Comparison of ENCODE assay signal across 9 mouse cellular contexts in the genomic region with DNA sequence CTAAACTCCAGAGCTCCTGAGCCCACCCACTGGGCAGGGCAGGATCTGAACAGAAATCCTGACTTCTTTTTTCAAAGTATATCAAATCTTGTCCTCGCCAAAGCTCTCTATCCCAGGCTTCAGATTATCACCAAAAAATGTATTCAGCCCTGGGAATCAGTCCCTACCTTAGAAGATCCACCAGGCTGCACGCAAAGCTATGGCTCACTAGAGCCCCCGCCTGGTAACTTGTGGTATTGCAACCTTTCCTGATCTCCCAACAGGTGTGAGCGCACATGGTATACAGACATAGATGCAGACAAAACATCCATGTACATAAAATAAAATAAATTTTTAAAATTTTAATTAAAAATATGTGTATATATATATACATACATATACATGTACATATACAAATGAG. TPM values are rescaled to one million over a fixed set of nuclear protein-coding genes. Genes with fewer than 3 reads are reported as not detected.
DNase-seq lines count a peak whose midpoint lies in the region; ATAC-seq and TF ChIP-seq lines count a peak whose summit lies in the region.
"Had no signal": no experiment of that assay in that cellular context is flagged by ENCODE, and none has a peak within 500 bp of the region (broad histone marks: within the 10 kb centered on the region; RNA-seq: fewer than 3 reads in every experiment).

No protein-coding gene starts in this region.

- H3K4me3 ChIP-seq in intestine, postnatal 0 days (ENCODE audit: low read depth, low read length): no peak overlapping the region
- no peak overlapping the region for H3K4me3 ChIP-seq in intestine, embryonic 15.5 days (replicated peaks)
- H3K4me3 ChIP-seq in liver, adult 2 months (ENCODE audit: insufficient read depth, low read depth, low read length): no peak overlapping the region
- H3K4me3 ChIP-seq: erythroblast, embryonic 14.5 days had no signal

- H3K4me1 ChIP-seq in intestine, postnatal 0 days (replicated peaks; ENCODE audit: control insufficient read depth, insufficient read depth, low read length): peaks cover 5% of the 10 kb centered on the region; the same call in 1 of the 2 replicates
- H3K4me1 ChIP-seq in intestine, embryonic 15.5 days (replicated peaks): peaks cover 16% of the 10 kb centered on the region
- H3K4me1 ChIP-seq in liver, adult 2 months (ENCODE audit: control insufficient read depth, insufficient read depth, low read length): peaks cover 2% of the 10 kb centered on the region; the same call in 1 of the 2 replicates

- H3K79me2 ChIP-seq in liver, adult 2 months (ENCODE audit: control insufficient read depth, insufficient read depth, low read length): no peaks in the 10 kb centered on the region

- no peak for TF ChIP-seq POLR2A in liver, adult 2 months (IDR thresholded peaks at IDR 0.05; ENCODE audit: extremely low read depth, insufficient read depth, low read length)

- TF ChIP-seq CTCF in intestine, postnatal 0 days (IDR thresholded peaks at IDR 0.05; ENCODE audit: low read depth): peak; percentile 89
- peak; percentile 77 for TF ChIP-seq CTCF in liver, adult 2 months (IDR thresholded peaks at IDR 0.05; ENCODE audit: low read depth, low read length)

- no peak overlapping the region for H3K9ac ChIP-seq in intestine, postnatal 0 days (ENCODE audit: low read depth, low read length)
- H3K9ac ChIP-seq in intestine, embryonic 15.5 days: no peak overlapping the region
- H3K9ac ChIP-seq in liver, adult 2 months (ENCODE audit: low read depth, low read length): no peak overlapping the region

- 23% methylated on average over 4 of the region's 4 CpGs for WGBS in intestine, postnatal 0 days
- WGBS in intestine, embryonic 15.5 days: 22% methylated on average over 4 of the region's 4 CpGs
- 27% methylated on average over 4 of the region's 4 CpGs for WGBS in liver, adult 2 months

- H3K27me3 ChIP-seq in intestine, postnatal 0 days (replicated peaks; ENCODE audit: control insufficient read depth, insufficient read depth, low read length): no peaks in the 10 kb centered on the region
- H3K27me3 ChIP-seq in intestine, embryonic 15.5 days (replicated peaks): no peaks in the 10 kb centered on the region
- H3K27me3 ChIP-seq in liver, adult 2 months (ENCODE audit: control insufficient read depth, insufficient read depth, low read length): no peaks in the 10 kb centered on the region

- no peak overlapping the region for H3K27ac ChIP-seq in intestine, postnatal 0 days (ENCODE audit: low read depth, low read length)
- H3K27ac ChIP-seq in intestine, embryonic 15.5 days: no peak overlapping the region
- no peak overlapping the region for H3K27ac ChIP-seq in liver, adult 2 months (replicated peaks; ENCODE audit: insufficient read depth, low read depth, low read length)

- peak; percentile 88 for DNase-seq in adrenal gland, postnatal 10 days
- DNase-seq in embryo, embryonic 9.5 days (ENCODE audit: extremely low spot score): peak; percentile 75
- peak; percentile 50 for DNase-seq in hindlimb bud, embryonic 11.5 days (ENCODE audit: extremely low spot score, low read depth, low spot score)
- peak; percentile 9 for DNase-seq in liver, adult 2 months (ENCODE audit: extremely low read depth, low read depth, low spot score)
- peak; percentile 91 for DNase-seq in retina, embryonic 14.5 days (ENCODE audit: low spot score)
- peak; percentile 67 to 75 for DNase-seq in thymus, postnatal 36 days

- no peaks in the 10 kb centered on the region for H3K36me3 ChIP-seq in intestine, postnatal 0 days (ENCODE audit: control insufficient read depth, insufficient read depth)
- no peaks in the 10 kb centered on the region for H3K36me3 ChIP-seq in intestine, embryonic 15.5 days
- H3K36me3 ChIP-seq in liver, adult 2 months (ENCODE audit: control insufficient read depth, insufficient read depth, low read length): no peaks in the 10 kb centered on the region

- no peaks in the 10 kb centered on the region for H3K9me3 ChIP-seq in intestine, postnatal 0 days (ENCODE audit: control insufficient read depth)
- H3K9me3 ChIP-seq in intestine, embryonic 15.5 days: no peaks in the 10 kb centered on the region

- no peak for ATAC-seq in intestine, postnatal 0 days
- ATAC-seq in intestine, embryonic 15.5 days: no peak

- no peak overlapping the region for H3K4me2 ChIP-seq in intestine, postnatal 0 days (replicated peaks; ENCODE audit: low read depth)
- no peak overlapping the region for H3K4me2 ChIP-seq in intestine, embryonic 15.5 days (replicated peaks)

RNA-seq across cellular contexts. Expression of gene Gnb5, which starts 5.9 kb away (rescaled TPM):
- polyA plus RNA-seq in intestine, postnatal 0 days (2015; fragmentation: Nextera tagmentation; extraction: Ambion mirVana): 11.2 and 11.3 TPM in 2 replicates
- polyA plus RNA-seq in intestine, embryonic 15.5 days (2015; fragmentation: Nextera tagmentation; extraction: Ambion mirVana): 18.5 and 20.3 TPM in 2 replicates
- total RNA-seq in adrenal gland, postnatal 10 days (2021): 10 to 100 TPM; 29.1 to 32.4 TPM
- total RNA-seq in liver, adult 2 months (2014; rRNA removed): 0.74 and 1.1 TPM in 2 replicates
- polyA plus RNA-seq in liver, adult 2 months (2012; rRNA removed): 0.45 and 0.78 TPM in 2 replicates
- polyA plus RNA-seq: erythroblast, embryonic 14.5 days had no signal

RNA-seq across cellular contexts. Expression of gene Bcl2l10, which starts 35.5 kb away (rescaled TPM):
- not detected in 2 replicates for polyA plus RNA-seq in intestine, postnatal 0 days (2015; fragmentation: Nextera tagmentation; extraction: Ambion mirVana)
- not detected in 2 replicates for polyA plus RNA-seq in intestine, embryonic 15.5 days (2015; fragmentation: Nextera tagmentation; extraction: Ambion mirVana)
- total RNA-seq in adrenal gland, postnatal 10 days (2021): under 1 TPM in 1 of 2 experiments, not detected in 1; 0.33 TPM
- not detected in 2 replicates for total RNA-seq in liver, adult 2 months (2014; rRNA removed)
- polyA plus RNA-seq in liver, adult 2 months (2012; rRNA removed): not detected in 2 replicates
- polyA plus RNA-seq: erythroblast, embryonic 14.5 days had no signal

Comparison
In these comparisons a context has a peak if more than half of its experiments do, and no peak if none do; other contexts are left out.
1. DNase-seq: peak in every context shown above with its lines; median percentile 91 in retina, embryonic 14.5 days; 88 in adrenal gland, postnatal 10 days; 75 in embryo, embryonic 9.5 days; 71 in thymus, postnatal 36 days; 50 in hindlimb bud, embryonic 11.5 days; 9 in liver, adult 2 months.